Mouse (Mus musculus) limb, embryonic 13.5 days (tissue): Measurements from ENCODE around the gene Wdr83. TPM values are rescaled to one million over a fixed set of nuclear protein-coding genes. Genes with fewer than 3 reads are reported as not detected.

Source experiments
- ATAC-seq: fragments of 200-750 bp; cut with Nextera tagmentation; 2 replicates; pipeline ENCODE4 v1.8.0; 2017; ENCODE audit warnings: low read depth, moderate number of reproducible peaks, moderate TSS enrichment; ENCODE audit not compliant: low FRiP score
- H3K27ac ChIP-seq: fragments of 300-500 bp; sonication (generic); 2 replicates; pipeline ENCODE4 v1.5.1; 2015; ENCODE audit warnings: inconsistent platforms, mild to moderate bottlenecking, moderate library complexity
- H3K27me3 ChIP-seq: fragments of 300-500 bp; sonication (generic); 2 replicates; pipeline ENCODE4 v1.6.1; 2015; ENCODE audit warnings: mild to moderate bottlenecking, inconsistent platforms
- H3K36me3 ChIP-seq: fragments of 300-500 bp; sonication (generic); 2 replicates; pipeline ENCODE4 v1.6.1; 2015; ENCODE audit warnings: inconsistent platforms, mild to moderate bottlenecking, moderate library complexity
- H3K4me1 ChIP-seq: fragments of 300-500 bp; sonication (generic); 2 replicates; pipeline ENCODE4 v1.6.1; 2015; ENCODE audit warnings: inconsistent platforms
- H3K4me2 ChIP-seq: fragments of 300-500 bp; sonication (generic); replicated peaks from 2 replicates; pipeline ENCODE4 v1.6.1; 2015; ENCODE audit warnings: inconsistent platforms, mild to moderate bottlenecking, moderate library complexity
- H3K4me3 ChIP-seq: fragments of 300-500 bp; sonication (generic); 2 replicates; pipeline ENCODE4 v1.5.1; 2015; ENCODE audit warnings: moderate library complexity, mild to moderate bottlenecking, inconsistent platforms
- H3K9ac ChIP-seq: fragments of 300-500 bp; sonication (generic); 2 replicates; pipeline ENCODE4 v1.6.1; 2015; ENCODE audit warnings: mild to moderate bottlenecking, inconsistent platforms
- H3K9me3 ChIP-seq: fragments of 300-500 bp; sonication (generic); 2 replicates; pipeline ENCODE4 v1.6.1; 2016; ENCODE audit warnings: inconsistent platforms
- WGBS: fragments of 180-500 bp; shearing (Covaris S2); methylation state at CpG from one replicate; pipeline ENCODE4 v1.1.7; 2015; 5-methylcytosine and 5-hydroxymethylcytosine counted together
- microRNA-seq: library from miRNA; unstranded; fragments of <30 nt; microRNA quantifications from one replicate; pipeline ENCODE4, GENCODE M21; 2016
- polyA plus RNA-seq: library from polyadenylated mRNA; unstranded; fragments of >200 nt; fragmentation: Nextera tagmentation; extraction: Ambion mirVana; gene quantifications from 2 replicates; pipeline ENCODE4 v1.2.1, GENCODE M21; 2015

Wdr83 gene
- polyA plus RNA-seq, 1 experiment from 2014 or later = 45.1 TPM

DNA sequence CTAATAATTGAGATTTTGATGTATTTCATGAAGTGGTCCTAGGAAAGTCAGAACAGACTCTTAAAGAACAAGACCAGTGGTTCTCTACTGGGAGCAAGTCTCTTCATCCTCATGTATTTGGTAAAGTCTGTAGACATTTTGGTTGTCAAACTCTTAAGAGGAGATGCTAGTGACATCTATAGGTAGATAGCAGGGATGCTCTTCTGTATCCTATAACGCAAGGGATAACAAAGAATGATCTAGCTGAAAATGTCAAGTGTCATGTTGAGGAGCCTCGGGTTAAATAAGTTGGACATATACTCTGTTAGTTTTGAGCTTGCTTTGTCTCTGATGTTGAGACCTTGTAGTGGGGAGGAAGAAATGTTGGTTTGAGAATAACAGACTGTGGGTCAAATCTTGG, 53.2 kb downstream of the Wdr83 start:
- peaks cover 33% of the 10 kb centered on the region for H3K4me1 ChIP-seq
- peaks cover 49% of the 10 kb centered on the region for H3K36me3 ChIP-seq
- H3K4me2 ChIP-seq = peak overlapping the region; percentile 94
- H3K9me3 ChIP-seq = no peaks in the 10 kb centered on the region
- no peaks in the 10 kb centered on the region for H3K27me3 ChIP-seq
- H3K9ac ChIP-seq = peak overlapping the region; percentile 99
- 39% methylated on average over 2 of the region's 2 CpGs for WGBS
- H3K27ac ChIP-seq = no peak overlapping the region
- no peak for ATAC-seq
- H3K4me3 ChIP-seq = peak overlapping the region; percentile 99

DNA sequence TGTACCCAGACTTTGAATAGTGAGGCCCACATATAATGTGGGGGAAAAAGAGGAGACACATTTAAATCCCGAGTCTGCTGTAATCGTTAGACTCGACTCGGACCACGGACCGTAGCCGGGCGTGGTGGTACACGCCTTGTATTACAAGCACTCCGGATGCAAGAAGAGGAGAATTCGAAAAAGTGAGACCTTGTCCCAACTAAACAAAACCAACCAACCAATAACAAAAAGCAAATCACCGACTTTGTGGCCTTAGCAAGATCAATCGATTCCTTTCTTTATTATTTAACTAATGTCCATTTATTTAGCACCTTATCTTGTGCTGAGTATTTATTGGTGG, 53.6 kb downstream of the Wdr83 start:
- peak overlapping the region; percentile 92 for H3K27ac ChIP-seq
- H3K27me3 ChIP-seq = no peaks in the 10 kb centered on the region
- peaks cover 33% of the 10 kb centered on the region for H3K4me1 ChIP-seq
- peak overlapping the region; percentile 99 for H3K4me3 ChIP-seq
- no peak for ATAC-seq
- H3K36me3 ChIP-seq = peaks cover 49% of the 10 kb centered on the region
- no peaks in the 10 kb centered on the region for H3K9me3 ChIP-seq
- peak overlapping the region; percentile 94 for H3K4me2 ChIP-seq
- H3K9ac ChIP-seq = peak overlapping the region; percentile 99
- under 1% methylated on average over 13 of the region's 13 CpGs for WGBS

DNA sequence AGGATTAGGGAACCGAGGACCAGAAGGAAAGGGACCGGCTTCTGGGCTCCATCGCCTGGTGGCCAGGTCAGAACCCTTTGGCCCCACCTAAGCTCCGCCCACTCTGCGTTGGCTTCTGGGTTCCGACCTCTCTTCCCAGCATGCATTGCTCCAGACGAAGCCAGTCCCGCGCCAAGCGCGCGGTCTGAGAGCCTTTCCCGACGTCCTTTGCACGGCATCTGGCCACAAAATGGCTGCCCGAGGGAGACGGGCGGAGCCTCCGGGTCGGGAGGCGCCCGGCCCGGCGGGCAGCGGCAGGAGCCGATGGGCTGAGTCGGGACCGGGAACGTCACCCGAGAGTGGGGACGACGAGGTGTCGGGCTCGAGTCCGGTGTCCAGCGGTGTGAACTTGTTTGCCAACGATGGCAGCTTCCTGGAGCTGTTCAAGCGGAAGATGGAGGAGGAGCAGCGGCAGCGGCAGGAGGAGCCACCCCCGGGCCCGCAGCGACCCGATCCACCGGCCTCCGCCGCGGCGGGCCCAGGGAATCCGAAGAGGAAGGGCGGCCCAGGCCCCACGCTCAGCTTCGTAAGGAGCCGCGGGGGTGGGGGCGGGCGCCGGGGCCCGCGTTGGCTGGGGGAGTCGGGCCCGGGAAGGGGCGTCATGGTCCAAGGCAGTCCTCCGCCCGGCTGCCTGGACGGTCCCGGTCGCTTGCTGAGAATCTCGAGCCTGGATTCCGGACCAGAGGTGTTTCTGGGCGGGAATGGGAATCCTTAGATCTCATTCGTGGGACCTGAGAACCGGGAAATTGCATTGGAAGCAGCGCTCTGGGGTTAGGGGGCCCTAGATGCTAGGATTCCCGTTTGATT, 54.2 kb downstream of the Wdr83 start, which contains the start of gene Trir:
Trir (plus strand) TSS at position 154 of the 846 bp plus-strand sequence.
- Histone ChIP-seq H3K4me2 (peak within 1 kb of the TSS; percentile 94), H3K9ac (peak within 1 kb of the TSS; percentile 99), H3K27ac (peak within 1 kb of the TSS; percentile 92), H3K4me3 (peak within 1 kb of the TSS; percentile 99), H3K27me3 (no peaks in the 10 kb centered on the region), H3K9me3 (no peaks in the 10 kb centered on the region), H3K4me1 (peaks cover 33% of the 10 kb centered on the region), H3K36me3 (peaks cover 49% of the 10 kb centered on the region)
- under 1% methylated on average over 75 of the region's 75 CpGs for WGBS
- ATAC-seq = peak; percentile 82

DNA sequence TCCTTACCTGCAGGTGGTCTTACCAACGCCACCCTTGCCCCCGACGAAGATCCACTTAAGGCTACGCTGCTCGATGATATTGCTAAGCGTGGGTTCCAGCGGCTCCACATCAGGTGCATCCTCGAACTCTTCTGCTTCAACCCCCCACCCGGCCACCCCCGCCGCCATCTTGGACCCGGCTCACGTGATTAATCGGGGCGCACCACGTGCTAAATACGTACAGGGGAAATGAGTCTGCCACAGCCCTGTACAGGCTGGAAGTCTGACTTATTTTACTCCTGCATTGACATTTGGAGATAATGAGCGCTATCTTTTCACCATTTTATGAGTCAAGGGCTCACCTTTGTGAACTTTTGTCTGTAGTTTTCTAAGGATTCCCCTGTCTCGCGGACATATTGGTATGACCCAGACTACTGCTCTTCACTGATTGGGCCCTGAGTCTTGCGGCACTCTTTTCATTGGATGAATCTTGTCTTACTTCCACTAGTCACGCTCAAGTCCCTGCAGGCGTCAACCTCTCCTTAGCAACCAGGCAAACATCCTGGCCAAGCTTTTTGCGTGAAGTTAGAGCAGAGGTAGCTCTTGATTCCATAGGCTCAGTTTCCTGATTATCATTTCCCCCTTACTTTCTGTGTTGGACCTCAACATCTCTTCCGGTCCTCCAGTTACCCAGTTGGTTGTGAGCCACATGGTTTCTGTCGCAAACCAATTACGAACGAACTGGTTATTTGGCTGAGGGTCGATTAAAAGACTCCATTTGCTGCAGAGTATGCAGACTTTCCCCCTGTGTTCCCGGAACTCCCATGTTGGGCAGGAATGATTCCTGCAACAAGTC, 55.8 kb downstream of the Wdr83 start, which contains the start of gene Asna1:
Asna1 (minus strand) TSS at position 184 of the 835 bp plus-strand sequence.
- H3K4me2 ChIP-seq = peak within 1 kb of the TSS; percentile 94
- ATAC-seq = peak; percentile 93
- H3K9me3 ChIP-seq = no peaks in the 10 kb centered on the region
- WGBS = 5% methylated on average over 30 of the region's 30 CpGs
- peak within 1 kb of the TSS; percentile 78 for H3K9ac ChIP-seq
- no peaks in the 10 kb centered on the region for H3K27me3 ChIP-seq
- peaks cover 49% of the 10 kb centered on the region for H3K36me3 ChIP-seq
- peak within 1 kb of the TSS; percentile 99 for H3K4me3 ChIP-seq
- H3K4me1 ChIP-seq = peaks cover 33% of the 10 kb centered on the region
- peak within 1 kb of the TSS; percentile 72 for H3K27ac ChIP-seq

Small RNA genes lying within 50 kb of the gene (microRNA-seq; reads per million reads assigned to microRNA genes)
- gene Gm23388 (1.9 reads per million, percentile 3 among the genes with 10 or more reads in this experiment), gene Mir7070 (not detected)

Other genes with a start within 250 kb of the Wdr83 start
- gene Gadd45gip1, start 249.8 kb downstream of the Wdr83 start, polyA plus RNA-seq = 48.1 and 48.4 TPM in 2 replicates
- gene Rad23a, start 240.6 kb downstream of the Wdr83 start, polyA plus RNA-seq = 106 TPM in 2 replicates
- gene Calr, start 234.4 kb downstream of the Wdr83 start, polyA plus RNA-seq = 943 and 1,018 TPM in 2 replicates
- 108 and 109 TPM in 2 replicates for gene Farsa, start 224.3 kb downstream of the Wdr83 start, polyA plus RNA-seq
- gene Syce2, start 209.2 kb downstream of the Wdr83 start, polyA plus RNA-seq = 82.7 and 92.5 TPM in 2 replicates
- gene Gcdh, start 187.4 kb downstream of the Wdr83 start, polyA plus RNA-seq = 41.7 and 42.1 TPM in 2 replicates
- gene Klf1, start 179.4 kb downstream of the Wdr83 start, polyA plus RNA-seq = 2.4 and 4.4 TPM in 2 replicates
- gene Dnase2a, start 172.7 kb downstream of the Wdr83 start, polyA plus RNA-seq = 16.4 and 18.5 TPM in 2 replicates
- 0.32 and 0.55 TPM in 2 replicates for gene Mast1, start 143.9 kb downstream of the Wdr83 start, polyA plus RNA-seq
- 0.20 and 0.47 TPM in 2 replicates for gene Rtbdn, start 134.3 kb downstream of the Wdr83 start, polyA plus RNA-seq
- not detected in 2 replicates for gene Gm49661, start 111.9 kb downstream of the Wdr83 start, polyA plus RNA-seq
- 961 and 978 TPM in 2 replicates for gene Prdx2, start 111.7 kb downstream of the Wdr83 start, polyA plus RNA-seq
- gene Rnaseh2a, start 111.5 kb downstream of the Wdr83 start, polyA plus RNA-seq = 90.9 and 93.2 TPM in 2 replicates
- gene Junb, start 102.6 kb downstream of the Wdr83 start, polyA plus RNA-seq = 8.2 and 8.4 TPM in 2 replicates
- gene Hook2, start 90.7 kb downstream of the Wdr83 start, polyA plus RNA-seq = 18.6 and 18.8 TPM in 2 replicates
- not detected in 2 replicates for gene Best2, start 66.8 kb downstream of the Wdr83 start, polyA plus RNA-seq
- gene Asna1, start 56.0 kb downstream of the Wdr83 start, polyA plus RNA-seq = 132 TPM in 2 replicates
- 114 and 132 TPM in 2 replicates for gene Trir, start 54.5 kb downstream of the Wdr83 start, polyA plus RNA-seq
- gene Tnpo2, start 44.4 kb downstream of the Wdr83 start, polyA plus RNA-seq = 31.0 and 32.2 TPM in 2 replicates
- gene Fbxw9, start 21.3 kb downstream of the Wdr83 start, polyA plus RNA-seq = 31.6 and 32.2 TPM in 2 replicates
- gene Gm5741, start 13.3 kb downstream of the Wdr83 start, polyA plus RNA-seq = 0.75 and 0.76 TPM in 2 replicates
- gene Dhps, start 9.5 kb downstream of the Wdr83 start, polyA plus RNA-seq = 60.0 and 60.5 TPM in 2 replicates
- 111 and 127 TPM in 2 replicates for gene Wdr83os, start 566 bp downstream of the Wdr83 start, polyA plus RNA-seq
- gene Man2b1, start 2.0 kb upstream of the Wdr83 start, polyA plus RNA-seq = 29.2 and 32.2 TPM in 2 replicates
- 2.7 and 3.4 TPM in 2 replicates for gene Zfp791, start 41.8 kb upstream of the Wdr83 start, polyA plus RNA-seq
- gene Cks1brt, start 70.6 kb upstream of the Wdr83 start, polyA plus RNA-seq = not detected in 2 replicates
- not detected in 2 replicates for gene Olfr371, start 144.7 kb upstream of the Wdr83 start, polyA plus RNA-seq
- gene Orc6, start 218.3 kb upstream of the Wdr83 start, polyA plus RNA-seq = 109 and 116 TPM in 2 replicates
- gene Vps35, start 218.5 kb upstream of the Wdr83 start, polyA plus RNA-seq = 128 and 136 TPM in 2 replicates